Mouse (Mus musculus) olfactory bulb, adult 2 months (tissue): ENCODE measurements around the gene Uqcc3.

Experiments
- CTCF ChIP-seq: fragments of 200-500 bp; IDR thresholded peaks from 2 replicates; pipeline ENCODE4 v1.5.1; 2012; ENCODE audit warnings: low read depth, mild to moderate bottlenecking, low read length, moderate library complexity; ENCODE audit not compliant: insufficient read depth
- POLR2A ChIP-seq: fragments of 200-500 bp; IDR thresholded peaks from 2 replicates; pipeline ENCODE4 v1.6.1; 2012; ENCODE audit warnings: mild to moderate bottlenecking, low read depth, low read length, moderate library complexity; ENCODE audit not compliant: insufficient read depth

- TF ChIP-seq POLR2A: no peak
- no peak for TF ChIP-seq CTCF
Measured at GRCm38 (mm10) chr19:8914212-8914611, 33.5 kb upstream of the Uqcc3 start.
